Mouse (Mus musculus) megakaryocyte, embryonic 14.5 days (primary cell): ENCODE data around the gene Maz. TPM values are rescaled to one million over a fixed set of nuclear protein-coding genes. Genes with fewer than 3 reads are reported as not detected.

ENCODE experiments used
- H3K27me3 ChIP-seq: replicated peaks from 2 replicates; pipeline ENCODE3; 2012; ENCODE audit warnings: inconsistent platforms
- H3K36me3 ChIP-seq: replicated peaks from 2 replicates; pipeline ENCODE3; 2012; ENCODE audit warnings: low read length, inconsistent platforms, mixed read lengths
- H3K4me1 ChIP-seq: 2 replicates; pipeline ENCODE4 v1.6.1; 2012; ENCODE audit warnings: inconsistent platforms
- H3K4me3 ChIP-seq: replicated peaks from 2 replicates; pipeline ENCODE3; 2012; ENCODE audit warnings: moderate library complexity, mild to moderate bottlenecking, inconsistent platforms
- H3K9me3 ChIP-seq: 2 replicates; pipeline ENCODE4 v1.6.1; 2012; ENCODE audit warnings: inconsistent platforms
- FLI1 ChIP-seq: IDR thresholded peaks from 2 replicates; pipeline ENCODE4 v1.6.1; 2012; ENCODE audit warnings: low read length, inconsistent platforms, mixed read lengths
- GATA1 ChIP-seq: IDR thresholded peaks from 3 replicates; pipeline ENCODE4 v1.6.1; 2012; ENCODE audit warnings: mixed read lengths, low read length, inconsistent platforms, borderline replicate concordance
- polyA plus RNA-seq: library from polyadenylated mRNA; stranded (reverse); fragments of >175 nt; gene quantifications from 2 replicates; pipeline ENCODE4 v1.2.3, GENCODE M21; 2012; ENCODE audit warnings: low replicate concordance; ENCODE audit not compliant: insufficient read depth

The Maz gene
- polyA plus RNA-seq, 1 experiment = 324 TPM

- Histone ChIP-seq H3K4me3 (peak overlapping the region; percentile 83), H3K4me1 (peaks cover 77% of the 10 kb centered on the region), H3K27me3 (no peaks in the 10 kb centered on the region), H3K36me3 (peaks cover 48% of the 10 kb centered on the region), H3K9me3 (no peaks in the 10 kb centered on the region)
- TF ChIP-seq GATA1 (no peak), FLI1 (no peak)
These were observed 5.0 kb downstream of the Maz start for GRCm38 (mm10) chr7:127021563-127022527.

GRCm38 (mm10) chr7:127020901-127021562, 5.8 kb downstream of the Maz start, which contains the start of the genes Gm42742 and Prrt2:
Gene Gm42742 (minus strand): TSS chr7:127021097.
Gene Prrt2 (minus strand): TSS chr7:127021211.
- Histone ChIP-seq H3K27me3 (no peaks in the 10 kb centered on the region), H3K4me3 (peak within 1 kb of the TSS; percentile 83), H3K4me1 (peaks cover 82% of the 10 kb centered on the region), H3K9me3 (no peaks in the 10 kb centered on the region), H3K36me3 (peaks cover 48% of the 10 kb centered on the region)
- no peak for TF ChIP-seq GATA1
- TF ChIP-seq FLI1 = no peak

GRCm38 (mm10) chr7:127020491-127020890, 6.3 kb downstream of the Maz start:
- Histone ChIP-seq H3K4me3 (peak overlapping the region; percentile 83), H3K27me3 (no peaks in the 10 kb centered on the region), H3K36me3 (peaks cover 53% of the 10 kb centered on the region), H3K9me3 (no peaks in the 10 kb centered on the region), H3K4me1 (peaks cover 87% of the 10 kb centered on the region)
- TF ChIP-seq GATA1 (no peak), FLI1 (no peak)

GRCm38 (mm10) chr7:127020031-127020430, 6.8 kb downstream of the Maz start:
- no peak for TF ChIP-seq FLI1
- TF ChIP-seq GATA1 = no peak
- Histone ChIP-seq H3K36me3 (peaks cover 57% of the 10 kb centered on the region), H3K9me3 (no peaks in the 10 kb centered on the region), H3K27me3 (no peaks in the 10 kb centered on the region), H3K4me1 (peaks cover 87% of the 10 kb centered on the region), H3K4me3 (no peak overlapping the region)

GRCm38 (mm10) chr7:127019306-127019960, 7.4 kb downstream of the Maz start:
- TF ChIP-seq FLI1 (no peak), GATA1 (no peak)
- Histone ChIP-seq H3K9me3 (no peaks in the 10 kb centered on the region), H3K27me3 (no peaks in the 10 kb centered on the region), H3K36me3 (peaks cover 53% of the 10 kb centered on the region), H3K4me1 (peaks cover 87% of the 10 kb centered on the region), H3K4me3 (no peak overlapping the region)

- Histone ChIP-seq H3K9me3 (no peaks in the 10 kb centered on the region), H3K4me1 (peaks cover 79% of the 10 kb centered on the region), H3K4me3 (no peak overlapping the region), H3K27me3 (no peaks in the 10 kb centered on the region), H3K36me3 (peaks cover 46% of the 10 kb centered on the region)
- TF ChIP-seq GATA1 = no peak
These were observed 8.2 kb downstream of the Maz start for GRCm38 (mm10) chr7:127018416-127019305.

- H3K27me3 ChIP-seq = no peaks in the 10 kb centered on the region
- H3K9me3 ChIP-seq = no peaks in the 10 kb centered on the region
- no peak overlapping the region for H3K4me3 ChIP-seq
- H3K36me3 ChIP-seq = peaks cover 46% of the 10 kb centered on the region
- TF ChIP-seq GATA1 (no peak), FLI1 (no peak)
- H3K4me1 ChIP-seq = peaks cover 79% of the 10 kb centered on the region
These were observed 8.9 kb downstream of the Maz start for GRCm38 (mm10) chr7:127017950-127018345.

GRCm38 (mm10) chr7:127016971-127017949, 9.6 kb downstream of the Maz start, which contains the start of gene Pagr1a:
Gene Pagr1a (minus strand): TSS chr7:127017352.
- peak within 1 kb of the TSS; percentile 96 for H3K4me3 ChIP-seq
- H3K27me3 ChIP-seq = no peaks in the 10 kb centered on the region
- H3K9me3 ChIP-seq = no peaks in the 10 kb centered on the region
- H3K36me3 ChIP-seq = peaks cover 46% of the 10 kb centered on the region
- H3K4me1 ChIP-seq = peaks cover 79% of the 10 kb centered on the region
- TF ChIP-seq GATA1 (no peak), FLI1 (no peak; the same call in 1 of the 2 replicates)
